Mouse (Mus musculus) hindbrain, embryonic 16.5 days (tissue): ENCODE measurements at regions not wholly inside any gene's neighbourhood (a gene's known extent, or its start where the extent isn't known, plus 50 kb on each side); places are given as distances from the start of the nearest gene placed in this dataset.

Source experiments
- ATAC-seq: fragments of 200-750 bp; cut with Nextera tagmentation; 2 replicates; pipeline ENCODE4 v1.8.0; 2017; ENCODE audit warnings: moderate TSS enrichment, moderate library complexity
- H3K27ac ChIP-seq: fragments of 300-500 bp; sonication (generic); 2 replicates; pipeline ENCODE4 v1.5.1; 2014; ENCODE audit warnings: low read depth, mild to moderate bottlenecking, control low read depth, low read length, moderate library complexity
- H3K27me3 ChIP-seq: fragments of 300-500 bp; sonication (generic); replicated peaks from 2 replicates; pipeline ENCODE4 v1.6.1; 2014; ENCODE audit warnings: low read length; ENCODE audit not compliant: control insufficient read depth, insufficient read depth
- H3K36me3 ChIP-seq: fragments of 300-500 bp; sonication (generic); 2 replicates; pipeline ENCODE4 v1.6.1; 2014; ENCODE audit warnings: mild to moderate bottlenecking, low read length, moderate library complexity, mixed read lengths; ENCODE audit not compliant: control insufficient read depth, insufficient read depth
- H3K4me1 ChIP-seq: fragments of 300-500 bp; sonication (generic); 2 replicates; pipeline ENCODE4 v1.6.1; 2014; ENCODE audit warnings: low read depth, low read length; ENCODE audit not compliant: control insufficient read depth, insufficient read depth
- H3K4me2 ChIP-seq: fragments of 300-500 bp; sonication (generic); 2 replicates; pipeline ENCODE4 v1.6.1; 2014; ENCODE audit warnings: mild to moderate bottlenecking, low read length, control low read depth, moderate library complexity
- H3K4me3 ChIP-seq: fragments of 300-500 bp; sonication (generic); 2 replicates; pipeline ENCODE4 v1.5.1; 2014; ENCODE audit warnings: mild to moderate bottlenecking, low read length, control low read depth, moderate library complexity
- H3K9ac ChIP-seq: fragments of 300-500 bp; sonication (generic); 2 replicates; pipeline ENCODE4 v1.6.1; 2014; ENCODE audit warnings: low read depth, mild to moderate bottlenecking, control low read depth, low read length, moderate library complexity
- H3K9me3 ChIP-seq: fragments of 300-500 bp; sonication (generic); 2 replicates; pipeline ENCODE4 v1.6.1; 2014; ENCODE audit warnings: mild to moderate bottlenecking, low read length, moderate library complexity; ENCODE audit not compliant: control insufficient read depth
- WGBS: fragments of 180-500 bp; shearing (Covaris S2); extraction: QIAGEN DNeasy Blood & Tissue Kit; methylation state at CpG from one replicate; pipeline ENCODE4 v1.1.7; 2014; 5-methylcytosine and 5-hydroxymethylcytosine counted together

DNA sequence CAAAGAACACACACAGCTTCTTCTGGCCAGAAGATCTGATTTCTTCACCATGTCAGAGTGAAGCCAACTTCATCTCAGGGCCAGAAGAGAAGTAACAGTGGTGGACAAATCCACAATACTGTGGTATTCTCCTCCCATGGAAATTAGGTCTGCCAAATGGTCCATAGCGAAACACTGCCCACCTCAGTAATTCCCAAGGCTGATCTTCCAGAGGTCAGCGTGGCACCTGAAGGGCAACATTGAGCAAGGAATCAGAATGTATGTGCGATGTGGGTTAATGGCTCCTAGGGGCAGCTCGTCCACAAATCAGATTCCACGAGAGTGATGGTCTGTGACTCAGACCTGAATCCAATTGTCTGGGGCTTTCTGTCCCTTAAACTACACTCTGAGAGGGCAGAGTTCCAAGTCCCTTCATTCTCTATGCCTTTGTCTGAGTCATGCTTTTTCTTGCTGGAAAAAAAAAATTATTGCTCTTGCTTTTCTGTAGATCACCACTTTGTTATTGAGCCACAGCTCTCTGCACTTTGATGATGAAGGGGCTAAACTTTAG, 307.9 kb upstream of the Noct start:
- 71% methylated on average over 5 of the region's 5 CpGs for WGBS
- no peaks in the 10 kb centered on the region for H3K9me3 ChIP-seq
- no peak overlapping the region for H3K27ac ChIP-seq
- no peak overlapping the region for H3K4me2 ChIP-seq
- H3K36me3 ChIP-seq: no peaks in the 10 kb centered on the region
- no peaks in the 10 kb centered on the region for H3K27me3 ChIP-seq
- H3K4me3 ChIP-seq: no peak overlapping the region
- H3K9ac ChIP-seq: no peak overlapping the region
- peaks cover 10% of the 10 kb centered on the region for H3K4me1 ChIP-seq
- no peak for ATAC-seq

GRCm38 (mm10) chr3:50922347-50922746, 301.9 kb upstream of the Noct start:
- no peak overlapping the region for H3K4me2 ChIP-seq
- no peaks in the 10 kb centered on the region for H3K27me3 ChIP-seq
- no peaks in the 10 kb centered on the region for H3K36me3 ChIP-seq
- H3K9ac ChIP-seq: no peak overlapping the region
- H3K27ac ChIP-seq: no peak overlapping the region
- no peak for ATAC-seq
- no peaks in the 10 kb centered on the region for H3K4me1 ChIP-seq
- 86% methylated on average over 10 of the region's 10 CpGs for WGBS
- H3K4me3 ChIP-seq: no peak overlapping the region
- peaks cover 4% of the 10 kb centered on the region for H3K9me3 ChIP-seq

- no peak for ATAC-seq
- no peaks in the 10 kb centered on the region for H3K4me1 ChIP-seq
- no peak overlapping the region for H3K4me2 ChIP-seq
- H3K27ac ChIP-seq: no peak overlapping the region
- H3K9ac ChIP-seq: no peak overlapping the region
- no peak overlapping the region for H3K4me3 ChIP-seq
- no peaks in the 10 kb centered on the region for H3K27me3 ChIP-seq
- 60% methylated on average over 5 of the region's 5 CpGs for WGBS
- H3K9me3 ChIP-seq: peaks cover 4% of the 10 kb centered on the region
- H3K36me3 ChIP-seq: no peaks in the 10 kb centered on the region
Observed at GRCm38 (mm10) chr3:50922832-50923231, 301.4 kb upstream of the Noct start.

DNA sequence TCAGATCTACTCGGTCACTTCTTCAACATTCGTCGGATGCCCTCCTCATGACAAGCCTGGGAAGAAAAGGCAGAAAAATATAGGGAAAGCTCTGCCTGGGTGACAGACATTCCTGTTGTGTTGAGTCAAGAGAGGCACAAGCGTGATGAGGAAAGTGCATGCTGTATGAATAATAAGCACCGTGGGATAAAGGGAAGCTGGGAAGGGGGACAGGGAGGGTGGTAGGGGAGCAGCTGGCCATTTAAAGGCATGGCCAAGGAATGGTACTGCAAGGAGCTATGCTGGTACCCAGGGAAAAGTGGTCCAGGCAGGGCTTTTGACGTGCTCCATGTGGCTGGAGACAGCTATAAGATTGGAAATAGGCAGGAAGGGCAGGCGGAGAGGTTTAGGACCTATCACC, 300.9 kb upstream of the Noct start:
- Histone ChIP-seq H3K36me3 (no peaks in the 10 kb centered on the region), H3K4me2 (no peak overlapping the region), H3K27me3 (no peaks in the 10 kb centered on the region), H3K4me1 (no peaks in the 10 kb centered on the region), H3K9ac (no peak overlapping the region), H3K9me3 (peaks cover 4% of the 10 kb centered on the region), H3K4me3 (no peak overlapping the region), H3K27ac (no peak overlapping the region)
- WGBS: 45% methylated on average over 7 of the region's 7 CpGs
- ATAC-seq: peak; percentile 70

GRCm38 (mm10) chr3:50927318-50927717, 296.9 kb upstream of the Noct start:
- Histone ChIP-seq H3K4me2 (no peak overlapping the region), H3K27ac (no peak overlapping the region), H3K36me3 (no peaks in the 10 kb centered on the region), H3K4me3 (no peak overlapping the region), H3K4me1 (no peaks in the 10 kb centered on the region), H3K27me3 (no peaks in the 10 kb centered on the region), H3K9me3 (peaks cover 4% of the 10 kb centered on the region), H3K9ac (no peak overlapping the region)
- 83% methylated on average over 4 of the region's 4 CpGs for WGBS
- peak; percentile 52 for ATAC-seq

DNA sequence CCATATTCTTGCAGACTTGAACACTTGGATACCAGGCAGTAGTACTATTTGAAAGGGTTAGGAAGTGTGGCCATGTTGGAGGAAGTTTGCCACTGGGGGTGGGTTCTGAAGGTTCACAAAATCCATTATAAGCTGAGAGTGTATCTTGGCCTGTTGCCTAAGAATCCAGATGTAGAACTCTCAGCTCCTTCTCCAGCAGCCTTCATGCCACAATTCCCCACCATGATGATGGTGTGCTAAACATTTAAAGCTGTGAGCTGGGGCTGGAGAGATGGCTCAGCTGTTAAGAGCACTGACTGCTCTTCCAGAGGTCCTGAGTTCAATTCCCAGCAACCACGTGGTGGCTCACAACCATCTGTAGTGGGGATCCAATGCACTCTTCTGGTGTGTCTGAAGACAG, 295.2 kb upstream of the Noct start:
- H3K9ac ChIP-seq: no peak overlapping the region
- H3K9me3 ChIP-seq: peaks cover 4% of the 10 kb centered on the region

GRCm38 (mm10) chr3:50932397-50933089, 291.7 kb upstream of the Noct start:
- Histone ChIP-seq H3K27ac (peak overlapping the region; percentile 54; the same call in 1 of the 2 replicates), H3K36me3 (no peaks in the 10 kb centered on the region), H3K4me3 (no peak overlapping the region), H3K4me2 (no peak overlapping the region), H3K9me3 (no peaks in the 10 kb centered on the region), H3K4me1 (no peaks in the 10 kb centered on the region; the same call in 1 of the 2 replicates), H3K9ac (no peak overlapping the region), H3K27me3 (no peaks in the 10 kb centered on the region)
- WGBS: 53% methylated on average over 10 of the region's 10 CpGs
- ATAC-seq: peak; percentile 62; the same call in 1 of the 2 replicates

More for the DNA sequence above, 295.2 kb upstream of the Noct start:
- 84% methylated on average over 1 of the region's 1 CpGs for WGBS
- Histone ChIP-seq H3K4me3 (no peak overlapping the region), H3K4me1 (no peaks in the 10 kb centered on the region; the same call in 1 of the 2 replicates), H3K27ac (no peak overlapping the region), H3K4me2 (no peak overlapping the region), H3K27me3 (no peaks in the 10 kb centered on the region), H3K36me3 (no peaks in the 10 kb centered on the region)
- no peak for ATAC-seq

- peak; percentile 43; the same call in 1 of the 2 replicates for ATAC-seq
- H3K27ac ChIP-seq: no peak overlapping the region
- WGBS: 46% methylated on average over 3 of the region's 3 CpGs
Observed at GRCm38 (mm10) chr3:50933090-50933443, 291.2 kb upstream of the Noct start.

GRCm38 (mm10) chr3:50939602-50940001, 284.6 kb upstream of the Noct start:
- no peaks in the 10 kb centered on the region for H3K27me3 ChIP-seq
- H3K36me3 ChIP-seq: no peaks in the 10 kb centered on the region
- no peaks in the 10 kb centered on the region; the same call in 1 of the 2 replicates for H3K4me1 ChIP-seq
- no peak overlapping the region for H3K27ac ChIP-seq
- no peak for ATAC-seq
- H3K9ac ChIP-seq: no peak overlapping the region
- H3K9me3 ChIP-seq: no peaks in the 10 kb centered on the region
- H3K4me2 ChIP-seq: no peak overlapping the region
- no peak overlapping the region for H3K4me3 ChIP-seq
- WGBS: 60% methylated on average over 5 of the region's 5 CpGs

More at GRCm38 (mm10) chr3:50933090-50933443, 291.2 kb upstream of the Noct start:
- H3K27me3 ChIP-seq: no peaks in the 10 kb centered on the region
- H3K4me1 ChIP-seq: no peaks in the 10 kb centered on the region; the same call in 1 of the 2 replicates
- H3K36me3 ChIP-seq: no peaks in the 10 kb centered on the region
- H3K4me3 ChIP-seq: no peak overlapping the region
- no peak overlapping the region for H3K4me2 ChIP-seq
- no peak overlapping the region for H3K9ac ChIP-seq
- no peaks in the 10 kb centered on the region for H3K9me3 ChIP-seq
